Mouse (Mus musculus) forebrain, embryonic 14.5 days (tissue): Measurements from ENCODE around the gene Stom. TPM values are rescaled to one million over a fixed set of nuclear protein-coding genes. Genes with fewer than 3 reads are reported as not detected.
A peak's percentile ranks its signal among the peaks of the same experiment; 100 is the strongest.

Experiments
- ATAC-seq: fragments of 200-750 bp; cut with Nextera tagmentation; 2 replicates; pipeline ENCODE4 v1.8.0; 2017; ENCODE audit warnings: mild to moderate bottlenecking, moderate library complexity
- DNase-seq: peaks from one replicate; pipeline ENCODE4 v3.0.0-alpha.2; 2015; ENCODE audit warnings: low spot score
- H3K27ac ChIP-seq: fragments of 300-500 bp; sonication (generic); 2 replicates; pipeline ENCODE4 v1.5.1; 2014; ENCODE audit warnings: low read depth, mild to moderate bottlenecking, control low read depth, low read length, moderate library complexity
- H3K27me3 ChIP-seq: fragments of 300-500 bp; sonication (generic); replicated peaks from 2 replicates; pipeline ENCODE4 v1.6.1; 2014; ENCODE audit warnings: low read length, control low read depth, mixed read lengths; ENCODE audit not compliant: control insufficient read depth, insufficient read depth
- H3K36me3 ChIP-seq: fragments of 300-500 bp; sonication (generic); 2 replicates; pipeline ENCODE4 v1.6.1; 2014; ENCODE audit warnings: low read length, control low read depth; ENCODE audit not compliant: control insufficient read depth, insufficient read depth
- H3K4me1 ChIP-seq: fragments of 300-500 bp; sonication (generic); 2 replicates; pipeline ENCODE4 v1.6.1; 2014; ENCODE audit warnings: antibody characterized with exemption, low read length, control low read depth; ENCODE audit not compliant: control insufficient read depth, insufficient read depth
- H3K4me2 ChIP-seq: fragments of 300-500 bp; sonication (generic); 2 replicates; pipeline ENCODE4 v1.6.1; 2014; ENCODE audit warnings: mild to moderate bottlenecking, control low read depth, low read length
- H3K4me3 ChIP-seq: fragments of 300-500 bp; sonication (generic); 2 replicates; pipeline ENCODE4 v1.5.1; 2014; ENCODE audit warnings: low read depth, low read length, control low read depth
- H3K9ac ChIP-seq: fragments of 300-500 bp; sonication (generic); 2 replicates; pipeline ENCODE4 v1.6.1; 2014; ENCODE audit warnings: mild to moderate bottlenecking, low read length, control low read depth, moderate library complexity
- H3K9me3 ChIP-seq: fragments of 300-500 bp; sonication (generic); replicated peaks from 2 replicates; pipeline ENCODE4 v1.6.1; 2016; ENCODE audit warnings: low read length, control low read depth, mixed read lengths; ENCODE audit not compliant: control insufficient read depth
- WGBS: fragments of 180-500 bp; shearing (Covaris S2); extraction: QIAGEN DNeasy Blood & Tissue Kit; methylation state at CpG from one replicate; pipeline ENCODE4 v1.1.7; 2014; 5-methylcytosine and 5-hydroxymethylcytosine counted together
- polyA plus RNA-seq: library from polyadenylated mRNA; unstranded; fragments of >200 nt; fragmentation: Nextera tagmentation; extraction: Ambion mirVana; gene quantifications from 2 replicates; pipeline ENCODE4 v1.2.1, GENCODE M21; 2014

The Stom gene
- polyA plus RNA-seq, 1 experiment from 2014 or later: 11.0 TPM

GRCm38 (mm10) chr2:35327583-35327982 lies 9.2 kb downstream of the Stom start:
- H3K4me3 ChIP-seq: no peak overlapping the region
- no peak overlapping the region for H3K4me2 ChIP-seq
- H3K9ac ChIP-seq: no peak overlapping the region
- no peaks in the 10 kb centered on the region for H3K27me3 ChIP-seq
- no peaks in the 10 kb centered on the region for H3K36me3 ChIP-seq
- no peak overlapping the region for H3K27ac ChIP-seq
- no peaks in the 10 kb centered on the region for H3K9me3 ChIP-seq
- WGBS: 68% methylated on average over 10 of the region's 10 CpGs
- DNase-seq: no peak
- H3K4me1 ChIP-seq: peaks cover 4% of the 10 kb centered on the region; the same call in 1 of the 2 replicates
- ATAC-seq: no peak

DNA sequence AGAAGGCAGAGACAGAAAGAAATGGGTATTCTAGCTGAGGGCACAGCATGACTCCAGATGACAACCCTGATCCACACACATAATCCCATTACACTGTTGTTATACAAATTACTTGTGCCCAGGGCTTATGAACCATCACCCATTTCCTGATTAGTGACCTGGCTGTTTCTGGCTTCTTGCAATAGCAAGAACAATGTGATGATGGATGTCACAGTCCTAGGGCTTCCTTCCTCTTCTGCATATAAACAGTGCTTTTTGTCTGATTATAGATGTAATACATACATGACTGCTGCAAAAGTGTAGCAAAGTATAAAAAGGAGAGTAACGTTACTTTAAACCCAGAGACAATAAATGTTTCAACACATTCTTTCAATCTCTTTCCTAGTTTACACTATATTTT lies 9.8 kb downstream of the Stom start:
- 67% methylated on average over 1 of the region's 1 CpGs for WGBS
- no peak overlapping the region for H3K4me3 ChIP-seq
- no peak overlapping the region for H3K4me2 ChIP-seq
- ATAC-seq: no peak
- no peaks in the 10 kb centered on the region for H3K36me3 ChIP-seq
- peaks cover 7% of the 10 kb centered on the region for H3K4me1 ChIP-seq
- H3K27ac ChIP-seq: no peak overlapping the region
- DNase-seq: no peak
- H3K27me3 ChIP-seq: no peaks in the 10 kb centered on the region
- no peaks in the 10 kb centered on the region for H3K9me3 ChIP-seq
- H3K9ac ChIP-seq: no peak overlapping the region

GRCm38 (mm10) chr2:35325930-35326329 lies 10.8 kb downstream of the Stom start:
- H3K27ac ChIP-seq: no peak overlapping the region
- H3K4me3 ChIP-seq: no peak overlapping the region
- peaks cover 7% of the 10 kb centered on the region for H3K4me1 ChIP-seq
- no peaks in the 10 kb centered on the region for H3K27me3 ChIP-seq
- no peaks in the 10 kb centered on the region for H3K36me3 ChIP-seq
- ATAC-seq: no peak
- no peaks in the 10 kb centered on the region for H3K9me3 ChIP-seq
- H3K9ac ChIP-seq: no peak overlapping the region
- no peak for DNase-seq
- no peak overlapping the region for H3K4me2 ChIP-seq
- 73% methylated on average over 10 of the region's 10 CpGs for WGBS

DNA sequence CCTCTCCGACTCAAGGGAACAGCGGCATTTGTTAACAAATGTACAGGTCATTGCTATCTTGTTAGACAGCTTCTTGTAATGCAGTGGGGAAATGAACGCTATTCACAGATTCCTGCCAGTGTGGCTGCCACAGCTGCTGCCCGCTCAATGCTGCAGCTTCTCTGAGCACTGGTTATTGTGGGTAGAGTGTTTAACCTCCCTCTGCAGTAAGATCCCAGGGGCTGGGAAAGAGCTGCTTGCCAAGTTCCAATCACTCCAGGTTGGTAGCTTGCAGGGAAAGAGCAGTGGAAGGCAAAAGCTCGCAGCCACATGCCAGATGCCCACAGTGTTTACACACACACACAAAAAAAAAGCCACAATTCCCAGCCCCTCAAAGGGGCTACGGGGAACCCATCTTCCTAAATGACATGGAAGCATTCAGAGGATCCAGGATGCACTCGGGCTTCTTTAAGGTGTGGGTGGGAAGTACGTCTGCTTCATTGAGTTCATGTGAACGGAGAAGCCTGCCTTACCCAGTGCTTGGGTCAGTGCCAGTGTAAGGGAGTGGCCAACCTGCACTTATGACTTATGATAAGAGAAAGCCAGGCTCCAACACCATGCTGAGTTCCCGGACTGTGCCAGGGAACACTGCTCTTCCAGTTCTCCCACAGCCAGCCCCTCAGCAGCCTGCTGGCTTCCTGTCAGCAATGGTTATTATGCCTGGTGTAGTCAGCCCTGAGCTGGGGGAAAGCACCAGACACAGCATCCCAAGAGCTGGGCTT lies 14.2 kb downstream of the Stom start:
- peak; percentile 67; the same call in 1 of the 2 replicates for ATAC-seq
- no peak overlapping the region for H3K4me2 ChIP-seq

DNA sequence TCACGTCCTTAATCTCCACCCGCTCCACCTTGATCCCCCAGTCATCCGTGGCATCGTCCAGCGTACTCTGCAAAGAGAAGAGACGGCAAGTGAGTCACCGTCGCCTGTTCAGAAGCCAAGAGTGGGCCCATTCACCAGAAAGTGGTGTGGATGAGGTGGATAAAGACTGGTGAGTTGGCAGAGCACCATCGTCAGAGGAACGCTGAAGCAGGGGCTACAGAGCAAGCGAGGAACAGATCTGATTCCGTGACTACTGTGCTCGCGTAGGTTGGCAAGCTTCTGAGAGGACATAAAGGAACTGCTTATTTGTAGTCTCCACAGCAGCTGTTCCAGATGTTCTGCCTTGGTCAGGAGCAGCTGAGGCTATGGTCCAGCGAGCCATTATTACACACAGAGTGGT lies 16.4 kb downstream of the Stom start:
- H3K27ac ChIP-seq: no peak overlapping the region
- 93% methylated on average over 15 of the region's 15 CpGs for WGBS

More for the DNA sequence above, 14.2 kb downstream of the Stom start:
- Histone ChIP-seq H3K9ac (0 out of 2 replicates have a peak overlapping the region, but pooled peaks have one; percentile 29), H3K27me3 (no peaks in the 10 kb centered on the region), H3K4me1 (peaks cover 7% of the 10 kb centered on the region), H3K36me3 (no peaks in the 10 kb centered on the region), H3K9me3 (no peaks in the 10 kb centered on the region), H3K4me3 (no peak overlapping the region), H3K27ac (peak overlapping the region; percentile 39; the same call in 1 of the 2 replicates)
- peak; percentile 63 for DNase-seq
- WGBS: 39% methylated on average over 10 of the region's 10 CpGs

DNA sequence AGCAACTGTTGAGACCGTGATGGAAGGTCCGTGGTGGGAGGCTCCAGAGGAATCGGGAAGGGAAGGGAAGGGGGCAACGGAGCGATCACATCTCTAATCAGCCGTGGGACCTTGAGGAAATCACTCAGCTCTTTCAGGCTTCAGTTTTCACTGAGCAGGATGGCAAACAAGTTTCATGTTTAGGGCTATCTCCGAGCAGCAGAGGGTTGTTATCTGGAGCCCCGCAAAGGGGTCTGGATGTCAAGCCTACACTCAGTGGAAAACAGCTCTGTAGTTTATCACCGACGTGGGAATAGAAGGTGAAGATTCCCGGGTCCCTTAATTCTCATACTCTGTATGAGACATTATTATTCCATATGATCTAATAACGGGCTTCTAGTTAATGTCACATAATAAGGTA lies 18.4 kb downstream of the Stom start:
- Histone ChIP-seq H3K9ac (no peak overlapping the region), H3K4me2 (no peak overlapping the region), H3K27ac (no peak overlapping the region), H3K4me3 (no peak overlapping the region), H3K9me3 (no peaks in the 10 kb centered on the region), H3K27me3 (no peaks in the 10 kb centered on the region), H3K36me3 (no peaks in the 10 kb centered on the region), H3K4me1 (peaks cover 7% of the 10 kb centered on the region)
- DNase-seq: no peak
- WGBS: 89% methylated on average over 12 of the region's 12 CpGs
- no peak for ATAC-seq

More for the DNA sequence above, 16.4 kb downstream of the Stom start:
- no peak for ATAC-seq
- H3K27me3 ChIP-seq: no peaks in the 10 kb centered on the region
- H3K36me3 ChIP-seq: no peaks in the 10 kb centered on the region
- no peak for DNase-seq
- no peaks in the 10 kb centered on the region for H3K9me3 ChIP-seq
- no peak overlapping the region for H3K9ac ChIP-seq
- H3K4me3 ChIP-seq: no peak overlapping the region
- no peak overlapping the region for H3K4me2 ChIP-seq
- peaks cover 7% of the 10 kb centered on the region for H3K4me1 ChIP-seq

- Histone ChIP-seq H3K27ac (no peak overlapping the region), H3K4me3 (no peak overlapping the region), H3K4me1 (peaks cover 3% of the 10 kb centered on the region), H3K4me2 (no peak overlapping the region), H3K9ac (no peak overlapping the region), H3K9me3 (no peaks in the 10 kb centered on the region), H3K36me3 (no peaks in the 10 kb centered on the region), H3K27me3 (no peaks in the 10 kb centered on the region)
- 83% methylated on average over 4 of the region's 4 CpGs for WGBS
- no peak for ATAC-seq
- no peak for DNase-seq
Measured at GRCm38 (mm10) chr2:35317604-35318003, 19.2 kb downstream of the Stom start.

DNA sequence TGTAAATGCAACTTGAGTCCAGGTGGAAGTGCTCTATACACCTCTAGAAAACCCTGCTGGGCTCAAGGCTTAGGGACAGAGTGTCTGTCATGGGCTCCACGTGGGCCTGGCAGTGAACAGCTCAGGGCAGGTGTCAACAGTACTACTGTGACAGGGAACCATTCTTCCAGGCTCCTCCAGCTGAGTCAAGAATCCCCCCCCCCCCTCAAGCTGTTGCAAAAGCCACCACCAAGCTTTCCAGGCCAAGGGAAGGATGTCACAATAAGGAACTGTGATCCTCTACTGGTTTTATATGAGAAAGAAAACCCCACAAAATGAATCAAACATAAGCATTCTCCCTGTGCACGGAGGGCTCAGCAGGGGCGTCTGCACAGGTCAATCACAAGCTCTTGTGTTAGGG lies 22.5 kb downstream of the Stom start:
- 26% methylated on average over 3 of the region's 3 CpGs for WGBS
- DNase-seq (no peak), ATAC-seq (no peak)
- H3K27ac ChIP-seq: no peak overlapping the region
- no peak overlapping the region for H3K4me3 ChIP-seq
- no peaks in the 10 kb centered on the region for H3K36me3 ChIP-seq
- H3K9me3 ChIP-seq: no peaks in the 10 kb centered on the region
- no peak overlapping the region for H3K9ac ChIP-seq
- H3K4me1 ChIP-seq: no peaks in the 10 kb centered on the region
- no peaks in the 10 kb centered on the region for H3K27me3 ChIP-seq
- H3K4me2 ChIP-seq: no peak overlapping the region

GRCm38 (mm10) chr2:35309906-35310493 lies 26.8 kb downstream of the Stom start:
- Histone ChIP-seq H3K4me3 (no peak overlapping the region), H3K9me3 (no peaks in the 10 kb centered on the region), H3K36me3 (no peaks in the 10 kb centered on the region), H3K9ac (no peak overlapping the region), H3K27ac (no peak overlapping the region), H3K4me2 (no peak overlapping the region), H3K27me3 (no peaks in the 10 kb centered on the region), H3K4me1 (no peaks in the 10 kb centered on the region)
- ATAC-seq (no peak), DNase-seq (no peak)
- WGBS: 77% methylated on average over 4 of the region's 4 CpGs
